In genomic region chr2:156344775-156345532, GRCm38 (mm10) we compare ENCODE assay signal across 8 mouse cellular contexts. TPM values are rescaled to one million over a fixed set of nuclear protein-coding genes. Genes with fewer than 3 reads are reported as not detected.
DNase-seq lines count a peak whose midpoint lies in the region; ATAC-seq and TF ChIP-seq lines count a peak whose summit lies in the region.
"Had no signal": no experiment of that assay in that cellular context is flagged by ENCODE, and none has a peak within 500 bp of the region (broad histone marks: within the 10 kb centered on the region; RNA-seq: fewer than 3 reads in every experiment).

No protein-coding gene starts in this region.

- H3K9ac ChIP-seq in limb, embryonic 11.5 days (ENCODE audit: low read length) = no peak overlapping the region
- H3K9ac ChIP-seq: liver, embryonic 15.5 days had no signal

- TF ChIP-seq CTCF in cortical plate, adult 2 months (IDR thresholded peaks at IDR 0.05; ENCODE audit: extremely low read depth, insufficient read depth, low read length) = 0 out of 2 replicates have a peak, but pooled peaks have one; percentile 28

- TF ChIP-seq POLR2A in cortical plate, adult 2 months (IDR thresholded peaks at IDR 0.05; ENCODE audit: extremely low read depth, insufficient read depth, low read length) = no peak

- H3K27me3 ChIP-seq in limb, embryonic 11.5 days (ENCODE audit: control insufficient read depth, insufficient read depth, low read length) = no peaks in the 10 kb centered on the region
- H3K27me3 ChIP-seq in limb, embryonic 10.5 days (ENCODE audit: low read depth, poor library complexity, severe bottlenecking) = no peaks in the 10 kb centered on the region
- H3K27me3 ChIP-seq: liver, embryonic 15.5 days had no signal

- no peak for ATAC-seq in limb, embryonic 11.5 days (ENCODE audit: insufficient number of reproducible peaks, low FRiP score, low TSS enrichment, low read depth)

- no peaks in the 10 kb centered on the region for H3K4me1 ChIP-seq in limb, embryonic 11.5 days (ENCODE audit: control insufficient read depth, insufficient read depth, low read length)
- H3K4me1 ChIP-seq in limb, embryonic 10.5 days = no peaks in the 10 kb centered on the region
- H3K4me1 ChIP-seq in cortical plate, adult 2 months (ENCODE audit: control insufficient read depth, insufficient read depth, low read length) = no peaks in the 10 kb centered on the region
- H3K4me1 ChIP-seq: liver, embryonic 15.5 days had no signal

- no peaks in the 10 kb centered on the region for H3K36me3 ChIP-seq in limb, embryonic 11.5 days (ENCODE audit: control insufficient read depth, insufficient read depth, low read length)
- H3K36me3 ChIP-seq in limb, embryonic 10.5 days = no peaks in the 10 kb centered on the region
- H3K36me3 ChIP-seq: liver, embryonic 15.5 days had no signal

- H3K27ac ChIP-seq in limb, embryonic 11.5 days (replicated peaks; ENCODE audit: low read depth, low read length) = no peak overlapping the region
- no peak overlapping the region for H3K27ac ChIP-seq in limb, embryonic 10.5 days
- no peak overlapping the region for H3K27ac ChIP-seq in cortical plate, adult 2 months (ENCODE audit: insufficient read depth, low read length)
- H3K27ac ChIP-seq: liver, embryonic 15.5 days had no signal

- peak; percentile 23 for DNase-seq in limb, embryonic 11.5 days (ENCODE audit: low spot score)
- DNase-seq in limb, embryonic 10.5 days (ENCODE audit: low spot score) = no peak
- peak; percentile 94 for DNase-seq in R1 (ENCODE audit: low read depth, low spot score)
- DNase-seq in kidney, adult 8-10 months = peak; percentile 15 to 23
- DNase-seq in retina, postnatal 1 day = peak; percentile 83
- DNase-seq in frontal cortex, postnatal 36 days (ENCODE audit: low spot score in 2 of 2) = no peak

- no peaks in the 10 kb centered on the region for H3K9me3 ChIP-seq in limb, embryonic 11.5 days (ENCODE audit: control insufficient read depth, low read length)
- H3K9me3 ChIP-seq in limb, embryonic 10.5 days (replicated peaks) = no peaks in the 10 kb centered on the region
- H3K9me3 ChIP-seq: liver, embryonic 15.5 days had no signal

- 61% methylated on average over 12 of the region's 12 CpGs for WGBS in limb, embryonic 11.5 days
- 60% methylated on average over 12 of the region's 12 CpGs for WGBS in limb, embryonic 10.5 days

- H3K4me2 ChIP-seq in limb, embryonic 11.5 days (ENCODE audit: low read depth, severe bottlenecking) = no peak overlapping the region
- H3K4me2 ChIP-seq: liver, embryonic 15.5 days had no signal

- no peak overlapping the region for H3K4me3 ChIP-seq in limb, embryonic 11.5 days (ENCODE audit: low read depth, low read length)
- no peak overlapping the region for H3K4me3 ChIP-seq in limb, embryonic 10.5 days
- no peak overlapping the region for H3K4me3 ChIP-seq in cortical plate, adult 2 months (ENCODE audit: insufficient read depth, low read length)
- H3K4me3 ChIP-seq: liver, embryonic 15.5 days had no signal

RNA-seq across cellular contexts. Expression of gene Scand1, which starts 32.5 kb away (rescaled TPM):
- polyA plus RNA-seq in limb, embryonic 11.5 days (2014; fragmentation: Nextera tagmentation; extraction: Ambion mirVana) = 70.1 and 72.0 TPM in 2 replicates
- 53.3 and 61.0 TPM in 2 replicates for polyA plus RNA-seq in limb, embryonic 10.5 days (2016; fragmentation: Nextera tagmentation; extraction: Ambion mirVana)
- 75.3 and 75.4 TPM in 2 replicates for polyA plus RNA-seq in cortical plate, adult 2 months (2012; rRNA removed)

RNA-seq across cellular contexts. Expression of gene Cnbd2, which starts 32.9 kb away (rescaled TPM):
- 2.7 and 3.1 TPM in 2 replicates for polyA plus RNA-seq in limb, embryonic 11.5 days (2014; fragmentation: Nextera tagmentation; extraction: Ambion mirVana)
- 2.6 TPM in 2 replicates for polyA plus RNA-seq in limb, embryonic 10.5 days (2016; fragmentation: Nextera tagmentation; extraction: Ambion mirVana)
- polyA plus RNA-seq in cortical plate, adult 2 months (2012; rRNA removed) = 6.0 and 8.9 TPM in 2 replicates

Comparison
In these comparisons a context has a peak if more than half of its experiments do, and no peak if none do; other contexts are left out.
1. DNase-seq: peak in limb, embryonic 11.5 days (single experiment), R1 (single experiment), kidney, adult 8-10 months (2 of 2) and retina, postnatal 1 day (single experiment); none in limb, embryonic 10.5 days (single experiment) and frontal cortex, postnatal 36 days (0 of 2).